Mouse (Mus musculus) spleen, postnatal 14 days (tissue): Measurements from ENCODE around the gene Phactr2.

Source experiments
- DNase-seq, 2 experiments: peaks; one replicate each; pipeline ENCODE4 v3.0.0; 2021 to 2022; ENCODE audit warnings: low spot score in 2 of 2

The Phactr2 gene

DNA sequence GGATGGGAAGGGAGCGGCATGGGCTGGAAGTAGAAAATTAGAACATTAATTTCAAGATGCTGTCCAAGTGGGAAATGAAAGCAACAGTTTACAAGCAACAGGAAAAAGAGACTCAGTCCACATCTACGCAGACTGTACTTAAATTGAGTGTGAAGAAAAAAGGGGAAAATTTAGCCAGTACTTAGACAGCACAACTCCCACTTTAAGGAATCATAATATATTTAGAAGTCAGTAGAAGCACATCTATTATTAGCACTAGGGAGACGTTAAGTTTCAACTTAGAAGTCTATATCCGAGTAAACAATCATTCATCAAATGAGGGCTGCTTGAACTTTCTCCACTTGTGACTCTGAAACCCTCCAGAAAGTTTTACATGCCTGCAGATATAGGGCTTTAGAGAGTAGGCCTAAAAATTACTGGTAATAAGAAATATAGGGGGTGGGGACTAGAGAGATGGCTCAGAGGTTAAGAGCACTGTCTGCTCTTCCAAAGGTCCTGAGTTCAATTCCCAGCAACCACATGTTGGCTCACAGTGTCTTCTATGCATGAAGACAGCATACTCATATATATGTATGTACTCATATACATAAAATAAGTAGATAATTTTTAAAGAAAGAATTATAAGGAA is 142.7 kb downstream of the Phactr2 start:
- no peak for DNase-seq

DNA sequence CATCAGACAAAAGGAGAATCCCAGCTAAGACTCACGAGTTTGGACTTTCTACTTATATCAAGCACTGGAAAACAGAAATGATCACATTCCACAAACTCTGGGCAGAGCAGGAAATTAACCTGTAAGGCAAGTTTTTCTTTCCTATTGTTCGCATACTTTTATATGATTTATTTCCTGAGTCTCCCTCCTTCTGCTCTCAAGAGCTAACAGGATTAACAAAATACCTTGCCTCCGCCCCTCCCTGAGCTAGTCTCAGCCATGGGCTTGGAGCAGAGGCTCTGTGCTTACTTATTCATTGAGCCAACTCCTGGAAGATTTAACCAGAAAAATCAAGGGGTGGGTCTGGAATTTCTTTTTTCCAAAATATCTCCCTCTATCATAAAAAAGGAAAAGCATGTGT is 145.6 kb downstream of the Phactr2 start:
- DNase-seq = no peak

DNA sequence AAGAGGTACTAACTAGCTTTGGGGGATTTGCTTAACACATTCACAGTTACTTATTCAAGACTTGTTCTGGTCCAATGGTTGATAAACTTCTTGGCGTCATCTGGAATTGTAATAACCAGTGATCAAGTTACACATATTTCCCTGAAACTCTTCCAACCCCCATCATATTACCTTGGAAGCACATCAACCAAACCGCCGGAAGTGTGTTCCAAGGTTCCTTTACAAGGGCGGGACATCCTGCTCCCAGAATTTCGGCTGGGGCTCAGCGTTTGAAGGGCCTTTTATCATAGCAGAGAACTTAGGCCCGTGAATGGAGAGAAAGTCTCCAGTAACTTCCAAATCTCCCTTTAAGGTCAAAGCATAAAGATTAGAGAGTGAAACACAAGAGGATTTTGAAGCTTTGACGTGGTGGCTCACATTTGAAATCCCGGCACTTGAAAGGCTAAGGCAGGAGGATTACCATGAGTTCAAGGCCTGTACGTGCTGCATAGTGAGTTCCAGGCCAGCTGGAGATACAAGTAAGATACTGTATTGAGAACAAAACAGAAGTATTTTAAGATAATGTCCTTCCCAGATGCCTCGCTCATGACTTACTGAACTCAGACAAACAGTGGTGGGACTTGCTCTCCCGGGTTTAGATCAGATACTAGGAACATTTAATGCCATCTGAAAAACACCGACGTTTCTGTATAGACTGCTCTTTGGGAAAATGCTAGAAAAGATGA is 147.9 kb downstream of the Phactr2 start:
- no peak for DNase-seq

DNA sequence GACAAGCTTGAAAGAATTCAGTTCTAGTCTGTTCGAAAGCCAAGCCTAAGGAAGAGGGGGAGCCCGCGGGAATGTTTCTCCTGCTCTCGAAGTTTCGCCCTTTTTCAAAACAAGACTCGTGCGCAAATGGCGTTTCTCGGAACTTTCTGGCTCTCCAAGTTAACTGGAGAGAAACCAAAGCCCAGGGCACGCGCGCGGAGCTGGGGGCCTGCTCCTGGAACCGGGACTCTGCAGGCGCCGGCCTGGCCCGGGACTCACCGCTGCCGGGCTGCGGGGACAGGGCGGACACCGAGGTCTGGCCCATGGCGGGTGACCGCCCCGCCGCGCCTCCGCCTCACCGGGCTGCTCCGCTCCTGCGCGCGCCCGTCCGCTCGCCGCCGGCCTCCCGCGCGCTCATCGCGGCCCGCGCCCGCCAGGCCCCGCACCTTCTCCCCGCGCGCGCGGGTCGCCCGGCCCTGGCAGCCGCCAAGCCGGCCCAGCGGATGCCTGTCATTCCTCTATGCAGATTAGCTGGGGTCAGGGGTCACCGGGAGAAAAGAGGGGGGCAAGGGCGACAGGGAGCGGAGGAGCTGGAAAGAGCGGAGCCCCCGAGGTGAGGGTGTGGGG is 150.3 kb downstream of the Phactr2 start:
- DNase-seq = peak in 1 of 2 experiments; percentile 12

DNA sequence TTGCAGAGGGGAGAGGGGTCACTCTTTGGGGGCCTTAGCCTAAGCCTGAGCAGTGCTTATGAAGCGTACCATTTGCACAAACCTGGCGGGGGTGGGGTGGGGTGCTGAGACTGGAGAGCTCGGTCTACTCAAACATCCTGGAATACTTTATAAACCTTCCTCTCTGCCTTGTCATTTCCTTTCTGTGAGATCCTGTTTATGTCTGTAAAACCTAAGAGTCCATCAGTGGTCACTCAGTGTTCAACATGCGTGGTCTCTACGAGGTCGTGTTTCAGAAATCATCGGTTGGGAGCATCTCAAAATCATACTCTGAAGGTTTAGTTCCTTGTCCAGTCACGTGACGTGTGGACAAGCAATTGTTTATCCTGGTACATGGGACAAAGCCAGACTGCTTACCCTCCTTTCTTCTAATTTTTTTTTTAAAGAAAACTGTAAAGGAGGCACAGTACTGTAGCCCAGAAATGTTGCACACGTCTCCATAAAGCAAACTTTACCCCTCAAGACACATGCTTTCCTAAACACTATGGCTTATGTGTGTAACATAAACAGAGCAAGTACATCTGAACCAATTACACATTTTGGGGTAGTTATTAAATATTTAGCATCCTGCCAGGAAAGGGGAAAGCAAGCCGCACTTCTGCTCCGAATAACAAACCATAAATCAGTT is 150.9 kb downstream of the Phactr2 start:
- DNase-seq = no peak

DNA sequence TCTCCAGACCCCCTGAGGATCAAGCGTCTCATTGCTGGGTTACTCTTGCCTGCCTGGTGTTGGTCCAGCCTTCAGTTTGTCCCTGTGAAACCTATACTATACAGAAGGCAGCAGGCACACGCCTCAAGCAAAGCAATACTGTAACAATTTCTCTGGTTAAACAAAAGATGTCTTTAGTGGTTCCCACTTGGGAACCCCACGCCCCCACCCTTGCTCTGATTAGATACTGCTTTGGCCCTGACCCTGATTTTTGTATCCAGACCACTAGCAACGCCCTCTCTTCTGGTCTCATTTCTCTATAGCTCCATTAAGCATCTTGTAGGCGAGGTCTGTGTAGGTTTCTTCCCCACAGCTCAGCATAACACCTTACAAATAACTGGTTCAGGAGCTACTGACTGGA is 159.2 kb downstream of the Phactr2 start:
- no peak for DNase-seq

DNA sequence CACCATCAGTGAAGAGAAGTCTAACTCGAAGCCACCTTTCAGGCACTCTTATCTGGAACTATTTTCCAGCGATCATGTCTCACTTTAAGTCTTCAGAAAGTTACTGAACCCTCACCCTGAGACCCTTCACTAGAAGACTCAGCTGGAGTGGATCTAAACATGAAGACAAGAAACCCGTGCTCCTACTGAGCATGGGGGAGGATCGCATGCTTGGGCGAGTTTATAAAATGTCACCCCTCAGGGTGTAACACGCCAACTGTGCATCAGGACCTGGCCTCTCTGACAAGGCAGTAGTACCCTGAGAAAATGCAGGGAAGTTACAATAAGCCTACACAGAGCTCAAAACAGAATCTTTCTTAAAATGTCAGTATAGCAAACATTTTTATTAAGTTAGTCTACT is 161.6 kb downstream of the Phactr2 start:
- DNase-seq = no peak

DNA sequence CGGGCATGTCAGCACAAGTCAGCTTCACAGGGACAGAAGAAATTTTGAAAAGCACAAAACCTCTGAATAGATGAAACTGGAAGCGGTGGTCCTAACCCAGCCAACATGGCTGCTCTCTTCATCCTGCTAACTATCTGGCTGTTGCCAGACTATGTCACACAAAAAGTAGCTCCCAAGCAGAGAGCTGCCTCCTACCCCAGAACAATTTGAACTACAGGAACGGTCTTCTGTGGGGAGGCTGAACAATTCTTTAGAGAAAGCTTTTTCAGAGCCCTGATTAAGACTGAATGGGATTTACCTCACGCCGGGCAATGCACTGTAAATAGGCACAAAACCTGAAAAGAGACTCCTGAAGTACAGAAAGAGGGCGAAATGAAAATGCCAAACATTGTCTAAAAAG is 162.6 kb downstream of the Phactr2 start:
- DNase-seq = no peak

DNA sequence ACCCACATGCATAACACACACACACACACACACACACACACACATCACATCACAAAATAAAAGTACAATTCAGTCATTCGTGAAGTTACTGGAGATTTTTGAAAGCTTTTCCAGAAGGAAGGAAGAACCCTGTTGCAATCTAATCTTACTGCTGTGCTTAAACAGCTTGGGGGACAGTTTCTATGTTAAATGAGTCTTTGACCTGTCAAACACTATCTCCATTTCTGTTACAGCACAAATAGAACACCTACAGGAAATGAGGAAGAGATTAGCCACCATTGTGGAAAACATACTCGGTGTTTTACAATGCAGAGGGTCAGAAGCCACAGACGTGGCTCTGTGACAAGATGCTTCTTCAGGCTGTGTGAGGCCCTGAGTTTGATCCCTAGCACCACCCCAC is 164.1 kb downstream of the Phactr2 start:
- DNase-seq = no peak

DNA sequence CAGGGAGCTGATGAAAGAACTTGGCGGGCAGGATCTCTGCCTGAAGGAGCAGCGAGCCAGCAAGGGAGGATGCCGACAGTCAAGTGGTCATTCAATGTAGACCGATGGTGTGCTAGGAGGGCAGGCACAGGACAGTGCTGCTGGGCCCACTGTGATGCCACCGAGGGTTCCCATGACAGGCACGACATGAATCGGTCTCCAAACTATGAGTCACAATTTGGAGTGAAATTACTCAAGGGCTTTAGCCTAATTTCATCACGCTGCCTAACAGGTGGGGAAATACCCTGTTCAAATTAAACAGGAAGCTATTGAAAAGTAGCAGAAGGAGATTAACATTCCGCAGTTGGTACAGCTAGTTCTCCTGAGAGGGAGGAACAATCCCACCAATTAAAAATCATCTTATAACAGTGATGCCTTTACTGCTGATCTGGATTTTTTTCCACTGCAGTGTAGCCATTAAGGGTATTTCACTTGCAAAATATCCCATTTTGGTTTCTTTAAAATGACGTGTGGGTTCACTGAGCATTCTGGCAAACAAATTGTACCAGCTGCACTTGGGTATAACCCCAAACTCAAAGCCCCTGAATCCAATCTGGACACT is 169.5 kb downstream of the Phactr2 start:
- no peak for DNase-seq

DNA sequence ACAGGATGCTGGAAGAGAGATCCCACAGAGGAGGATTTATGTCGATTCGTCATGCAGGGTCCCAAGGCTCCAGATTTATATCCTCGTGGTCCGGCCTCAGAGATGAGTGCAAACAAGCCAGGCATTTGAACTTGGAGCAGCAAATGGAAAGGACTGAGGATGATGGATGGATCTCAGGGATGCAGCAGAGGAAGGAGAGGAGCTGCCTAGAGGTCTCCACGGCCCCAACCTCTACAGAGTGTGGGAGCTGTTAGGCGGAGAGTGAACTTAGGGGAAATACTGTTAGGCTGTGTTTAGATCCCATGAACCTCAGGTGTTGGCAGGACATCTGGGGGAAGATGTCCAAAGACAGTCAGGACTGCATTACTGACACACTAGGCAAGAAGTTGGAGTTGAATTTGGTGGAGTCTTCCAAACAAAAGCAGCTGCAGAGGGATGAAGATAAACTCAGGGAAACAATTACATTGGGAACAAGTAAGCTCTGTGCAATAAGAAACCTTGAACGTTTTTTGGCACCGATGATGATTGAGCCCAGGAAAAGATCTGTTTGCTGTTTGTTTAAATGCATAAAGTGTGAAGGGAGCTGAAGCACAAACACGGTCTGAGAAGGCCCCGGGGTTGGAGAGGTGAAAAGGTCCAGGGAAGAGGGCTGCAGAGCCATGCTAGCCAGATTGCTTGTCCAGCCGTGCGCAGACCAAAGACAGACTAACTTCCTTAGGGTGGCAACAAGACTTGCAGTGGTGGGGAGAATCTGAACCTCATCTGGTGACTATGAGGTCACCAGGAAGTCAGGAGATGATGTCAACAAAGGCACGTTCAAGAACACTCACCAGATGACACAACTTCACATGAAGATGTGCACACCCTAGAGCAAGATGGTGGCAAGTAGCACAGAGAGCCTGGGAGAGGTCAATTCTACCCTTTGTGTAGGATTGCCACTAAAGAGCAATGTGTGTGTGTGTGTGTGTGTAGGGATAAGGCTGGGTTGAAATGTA is 170.6 kb downstream of the Phactr2 start:
- no peak for DNase-seq

DNA sequence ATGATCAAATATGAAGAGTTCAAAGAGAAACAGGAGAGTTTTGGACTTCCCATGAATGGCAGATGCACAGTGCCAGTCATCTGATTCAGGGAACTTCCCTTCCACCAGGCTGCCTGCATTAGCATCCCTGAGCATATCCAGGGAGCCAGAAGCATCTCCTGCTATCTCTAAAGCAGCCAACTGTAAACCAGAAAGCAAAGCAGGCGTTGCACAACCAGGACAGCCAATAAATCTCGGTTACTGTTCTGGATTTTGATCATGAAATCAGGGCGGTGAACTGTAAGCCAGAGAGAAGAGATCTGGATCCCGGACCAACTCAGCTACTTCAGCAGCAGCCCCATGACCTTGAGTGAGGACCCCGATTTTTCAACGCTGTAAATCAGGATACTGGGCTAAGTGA is 173.6 kb downstream of the Phactr2 start:
- DNase-seq = no peak

DNA sequence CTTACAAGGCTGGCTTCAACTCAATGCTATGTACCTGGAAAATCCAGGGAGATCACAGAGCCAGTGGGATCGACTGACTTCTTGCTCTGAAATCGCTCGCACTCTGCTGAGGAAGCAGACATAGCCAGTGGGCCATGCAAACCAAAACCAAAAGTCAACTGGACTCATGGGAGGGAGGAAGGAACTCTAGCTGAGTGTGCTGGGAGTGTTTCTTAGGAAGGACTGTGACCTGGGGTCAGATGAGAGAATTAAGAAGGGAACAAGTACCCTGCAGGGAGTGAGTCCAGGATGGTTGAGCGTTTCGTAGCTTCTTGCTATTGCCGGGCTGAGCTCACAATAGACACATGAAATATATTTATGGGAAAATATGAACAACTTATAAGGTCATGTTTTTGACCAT is 174.0 kb downstream of the Phactr2 start:
- DNase-seq = no peak

DNA sequence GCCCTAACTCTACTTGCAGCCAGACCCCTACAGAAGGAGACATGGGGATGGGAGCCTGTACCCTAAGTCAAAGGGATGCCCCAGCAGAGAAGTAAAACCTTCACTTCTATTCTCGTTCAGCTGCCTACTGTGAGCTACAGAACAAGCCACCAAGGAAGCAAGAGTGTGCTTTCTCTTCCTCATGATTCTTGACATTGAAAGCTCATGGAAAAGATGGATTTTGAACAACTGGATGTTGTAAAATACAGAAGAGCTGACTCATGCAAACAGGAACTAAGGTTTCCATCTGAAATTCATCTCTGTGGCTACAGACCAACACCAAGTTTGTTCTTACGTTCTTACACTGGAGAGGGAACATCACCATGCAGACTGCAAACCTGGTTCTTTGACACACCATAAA is 179.3 kb downstream of the Phactr2 start:
- no peak for DNase-seq

DNA sequence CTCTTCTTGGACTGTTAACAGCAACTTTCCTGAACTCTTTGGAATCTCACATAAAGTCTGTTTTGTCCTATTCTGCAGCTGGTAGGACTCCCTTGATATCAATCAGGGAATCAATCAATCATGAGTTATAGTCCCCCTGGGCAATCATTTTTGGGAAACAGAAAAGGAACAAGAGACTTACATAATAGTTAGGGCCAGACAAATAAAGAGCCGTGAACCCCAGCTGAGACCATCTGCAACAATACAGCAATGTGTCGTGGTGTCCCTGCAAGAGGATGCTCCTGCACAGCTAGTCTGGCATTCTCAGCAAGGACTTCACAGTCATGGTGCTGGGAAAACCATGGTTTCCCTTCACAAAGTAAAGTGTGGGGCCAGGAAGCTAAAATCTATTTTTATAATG is 182.2 kb downstream of the Phactr2 start:
- DNase-seq = no peak

DNA sequence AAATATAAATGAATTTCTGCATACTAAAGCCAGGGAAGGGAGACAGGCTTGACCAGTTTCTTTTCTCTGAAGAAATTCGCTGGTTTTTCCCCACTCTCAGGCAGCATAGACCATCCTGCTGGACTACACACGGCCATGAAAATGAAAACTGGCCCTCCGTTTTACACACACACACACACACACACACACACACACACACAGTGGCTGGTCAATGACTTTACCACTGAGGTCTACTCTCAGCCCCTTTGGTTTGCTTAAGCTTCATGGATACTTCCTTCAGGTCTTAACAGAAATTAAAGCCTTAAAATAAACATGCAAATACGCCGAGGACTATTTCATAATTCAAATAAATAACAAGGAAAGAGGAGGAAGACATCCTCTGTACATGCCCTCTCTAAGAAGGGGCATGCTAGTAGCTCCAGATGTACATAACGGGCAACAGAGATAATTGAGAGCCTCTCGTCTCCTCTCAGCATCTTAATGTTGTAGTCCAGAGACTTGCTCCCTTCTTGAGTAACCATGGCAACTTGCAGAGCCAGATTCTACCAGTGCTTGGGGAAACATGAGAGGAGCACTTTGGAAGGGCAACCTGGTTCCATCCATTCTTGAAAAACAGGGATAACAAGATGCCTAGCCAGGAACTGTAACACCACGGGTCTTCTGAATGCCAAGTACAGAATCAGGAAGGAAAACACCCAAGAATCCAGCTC is 184.8 kb downstream of the Phactr2 start:
- no peak for DNase-seq

DNA sequence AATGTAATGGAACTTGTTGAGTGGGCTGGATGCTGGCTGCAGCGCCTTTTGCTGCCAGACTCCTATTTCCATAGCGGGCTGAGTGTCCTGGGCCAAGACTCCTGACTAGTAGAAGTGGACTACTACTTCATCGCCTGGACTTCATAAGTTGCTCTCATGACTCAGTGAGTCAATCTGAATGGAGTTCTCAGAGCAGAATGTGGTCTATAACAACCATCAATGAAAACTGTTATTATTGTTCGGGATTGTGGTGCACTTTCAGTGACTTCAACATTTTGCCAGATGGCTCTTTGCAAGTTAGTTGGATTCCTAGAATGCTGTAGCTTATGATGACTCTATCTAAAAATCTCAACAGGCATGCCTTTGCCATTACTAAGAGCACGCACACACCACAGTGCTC is 185.9 kb downstream of the Phactr2 start:
- no peak for DNase-seq

DNA sequence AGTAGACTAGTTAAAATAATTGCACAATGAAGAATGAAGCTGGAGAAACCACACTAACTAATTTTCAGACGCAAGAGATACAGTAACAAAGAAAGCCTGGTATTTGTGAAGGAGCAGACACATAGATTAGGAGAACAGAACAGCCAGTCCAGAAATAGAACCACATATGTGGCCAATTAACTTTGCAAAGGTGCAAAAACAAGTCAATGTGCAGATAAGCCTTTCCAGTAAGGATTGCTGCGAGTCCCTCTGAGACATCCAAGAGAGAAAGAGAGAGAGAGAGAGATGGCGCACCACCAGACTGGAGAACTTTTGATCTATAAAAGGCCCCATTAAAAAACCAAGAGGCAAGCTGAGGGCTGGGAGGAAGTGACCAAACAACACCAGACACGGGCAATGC is 190.8 kb downstream of the Phactr2 start:
- no peak for DNase-seq

DNA sequence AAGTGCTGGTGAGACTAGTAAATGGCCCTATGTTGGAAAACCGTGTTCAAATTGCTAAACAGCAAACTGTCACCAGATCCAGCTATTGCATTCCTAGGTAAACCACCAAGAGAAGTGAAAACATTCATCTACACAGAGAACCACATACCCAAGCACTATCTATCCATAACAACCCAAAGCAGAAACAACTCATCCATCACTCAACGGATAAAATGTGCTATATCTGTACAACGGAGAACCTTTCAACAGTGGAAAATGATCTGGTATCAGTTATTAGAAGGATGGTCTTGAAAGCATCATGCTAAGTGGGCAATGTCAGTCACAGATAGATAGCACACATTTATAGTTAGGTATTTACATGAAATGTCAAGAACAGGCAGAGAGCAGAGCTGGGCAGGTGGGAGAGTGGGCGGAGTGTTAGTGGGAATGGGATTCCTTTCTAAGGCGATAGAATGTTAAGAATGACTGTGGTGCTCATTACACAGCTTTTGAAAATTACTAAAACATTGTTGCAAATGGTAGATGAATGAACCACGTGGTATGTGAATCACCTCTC is 193.8 kb downstream of the Phactr2 start:
- DNase-seq = no peak

DNA sequence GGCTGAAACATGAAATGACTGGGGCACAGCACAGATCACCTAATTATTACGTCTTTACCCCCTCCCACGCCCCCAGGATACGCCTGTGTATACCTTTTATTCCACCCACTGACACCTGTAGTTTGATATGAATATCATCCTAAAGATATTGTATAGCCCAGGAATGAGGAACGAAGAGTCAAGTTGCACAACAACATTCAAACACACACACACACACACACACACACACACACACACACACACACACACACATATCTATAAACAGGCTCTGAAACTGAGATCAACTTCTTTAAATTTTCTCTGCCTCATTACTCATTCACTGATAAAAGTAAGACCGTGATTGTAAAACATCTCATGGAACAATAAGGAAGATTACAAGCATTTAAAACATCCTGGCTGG is 197.9 kb downstream of the Phactr2 start:
- DNase-seq = no peak
